In genomic region chr7:48788851-48789572, GRCm38 (mm10) we compare ENCODE assay signal across 8 mouse cellular contexts. TPM values are rescaled to one million over a fixed set of nuclear protein-coding genes. Genes with fewer than 3 reads are reported as not detected.
DNase-seq lines count a peak whose midpoint lies in the region; ATAC-seq and TF ChIP-seq lines count a peak whose summit lies in the region.

Gene Zdhhc13 (plus strand): TSS chr7:48789003.

- no peak for TF ChIP-seq EP300 in lung, postnatal 0 days (IDR thresholded peaks at IDR 0.05)

- peak within 1 kb of the TSS; percentile 83 for H3K4me3 ChIP-seq in hindbrain, embryonic 10.5 days
- peak within 1 kb of the TSS; percentile 61 for H3K4me3 ChIP-seq in lung, postnatal 0 days (ENCODE audit: low read depth, low read length)

- peak; percentile 89 for DNase-seq in MN1 (ENCODE audit: low spot score)
- peak; percentile 94 for DNase-seq in cerebellum, adult 9-10 months
- peak; percentile 94 for DNase-seq in hindbrain, embryonic 10.5 days (ENCODE audit: low spot score)
- peak; percentile 95 for DNase-seq in layer of hippocampus, adult 9-11 months
- DNase-seq in lung, postnatal 0 days (ENCODE audit: low spot score): peak; percentile 97
- DNase-seq in ovary, postnatal 14 days (ENCODE audit: low spot score): peak; percentile 77
- DNase-seq in thymus, postnatal 14 days: peak; percentile 96

- H3K27me3 ChIP-seq in hindbrain, embryonic 10.5 days (ENCODE audit: insufficient read depth, poor library complexity, severe bottlenecking): no peaks in the 10 kb centered on the region
- H3K27me3 ChIP-seq in lung, postnatal 0 days (replicated peaks; ENCODE audit: insufficient read depth, low read length): no peaks in the 10 kb centered on the region

- H3K9me3 ChIP-seq in hindbrain, embryonic 10.5 days: no peaks in the 10 kb centered on the region
- H3K9me3 ChIP-seq in lung, postnatal 0 days (ENCODE audit: low read length): no peaks in the 10 kb centered on the region

- peak within 1 kb of the TSS; percentile 91 for H3K27ac ChIP-seq in hindbrain, embryonic 10.5 days
- H3K27ac ChIP-seq in lung, postnatal 0 days (ENCODE audit: low read length): peak within 1 kb of the TSS; percentile 68

- peaks cover 6% of the 10 kb centered on the region for H3K36me3 ChIP-seq in hindbrain, embryonic 10.5 days
- H3K36me3 ChIP-seq in lung, postnatal 0 days (ENCODE audit: insufficient read depth, low read length): no peaks in the 10 kb centered on the region

- TF ChIP-seq CTCF in lung, postnatal 0 days (IDR thresholded peaks at IDR 0.05): no peak

- ATAC-seq in frontal cortex, adult (ENCODE audit: low TSS enrichment): peak; percentile 99
- ATAC-seq in lung, postnatal 0 days: peak; percentile 100

- peak within 1 kb of the TSS; percentile 84 for H3K4me2 ChIP-seq in lung, postnatal 0 days (replicated peaks; ENCODE audit: low read depth, low read length)

- WGBS in hindbrain, embryonic 10.5 days: under 1% methylated on average over 57 of the region's 57 CpGs
- under 1% methylated on average over 42 of the region's 57 CpGs for WGBS in lung, postnatal 0 days

- H3K4me1 ChIP-seq in hindbrain, embryonic 10.5 days (replicated peaks): peaks cover 22% of the 10 kb centered on the region
- peaks cover 5% of the 10 kb centered on the region; the same call in 1 of the 2 replicates for H3K4me1 ChIP-seq in lung, postnatal 0 days (ENCODE audit: insufficient read depth, low read depth, low read length)

- H3K9ac ChIP-seq in lung, postnatal 0 days (replicated peaks; ENCODE audit: low read depth): peak within 1 kb of the TSS; percentile 48

RNA-seq across cellular contexts. Expression of gene Zdhhc13, which starts in this region (rescaled TPM):
- polyA plus RNA-seq in hindbrain, embryonic 10.5 days (2016; fragmentation: Nextera tagmentation; extraction: Ambion mirVana): 32.1 and 35.2 TPM in 2 replicates
- 15.5 and 15.7 TPM in 2 replicates for polyA plus RNA-seq in lung, postnatal 0 days (2015; fragmentation: Nextera tagmentation; extraction: Ambion mirVana)

Comparison
In these comparisons a context has a peak if more than half of its experiments do, and no peak if none do; other contexts are left out.
1. Peak in every context shown above with its lines: DNase-seq, ATAC-seq, H3K4me3 ChIP-seq and H3K27ac ChIP-seq.